Mouse (Mus musculus): ENCODE data around the gene Gjd3. TPM values are rescaled to one million over a fixed set of nuclear protein-coding genes. Genes with fewer than 3 reads are reported as not detected.

The Gjd3 gene
- total and polyA plus RNA-seq, 3 experiments, result not detected

DNA sequence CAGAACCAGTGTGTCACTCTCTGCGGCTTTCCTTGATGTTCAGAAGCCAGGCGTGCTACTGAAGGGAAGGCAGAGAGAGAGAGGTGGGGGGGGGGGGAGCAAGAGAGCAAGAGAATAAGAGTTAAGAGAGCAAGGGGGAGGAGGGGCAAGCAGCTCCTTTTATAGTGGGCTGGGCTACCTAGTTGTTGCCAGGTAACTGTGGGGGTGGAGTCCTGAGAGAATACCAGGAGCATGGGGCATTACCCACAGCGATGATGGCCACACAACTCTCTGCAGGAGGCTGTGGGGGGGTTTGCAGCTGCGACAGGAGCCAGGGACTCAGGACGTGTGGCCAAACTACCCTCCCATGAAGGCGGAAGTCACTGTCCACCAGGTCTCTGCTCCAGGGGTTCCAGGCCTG lies 43.1 kb upstream of the Gjd3 start (continued):
- no peak for TF ChIP-seq ZKSCAN1 (IDR thresholded peaks at IDR 0.05; ENCODE audit: low read depth, low read length)
- no peak for TF ChIP-seq TAL1 (IDR thresholded peaks at IDR 0.05; ENCODE audit: low read length)
- TF ChIP-seq TCF12 (IDR thresholded peaks at IDR 0.05; ENCODE audit: low read depth, low read length), result no peak
- TF ChIP-seq UBTF (IDR thresholded peaks at IDR 0.05; ENCODE audit: borderline replicate concordance, insufficient read depth, low read depth, low read length), result no peak

DNA sequence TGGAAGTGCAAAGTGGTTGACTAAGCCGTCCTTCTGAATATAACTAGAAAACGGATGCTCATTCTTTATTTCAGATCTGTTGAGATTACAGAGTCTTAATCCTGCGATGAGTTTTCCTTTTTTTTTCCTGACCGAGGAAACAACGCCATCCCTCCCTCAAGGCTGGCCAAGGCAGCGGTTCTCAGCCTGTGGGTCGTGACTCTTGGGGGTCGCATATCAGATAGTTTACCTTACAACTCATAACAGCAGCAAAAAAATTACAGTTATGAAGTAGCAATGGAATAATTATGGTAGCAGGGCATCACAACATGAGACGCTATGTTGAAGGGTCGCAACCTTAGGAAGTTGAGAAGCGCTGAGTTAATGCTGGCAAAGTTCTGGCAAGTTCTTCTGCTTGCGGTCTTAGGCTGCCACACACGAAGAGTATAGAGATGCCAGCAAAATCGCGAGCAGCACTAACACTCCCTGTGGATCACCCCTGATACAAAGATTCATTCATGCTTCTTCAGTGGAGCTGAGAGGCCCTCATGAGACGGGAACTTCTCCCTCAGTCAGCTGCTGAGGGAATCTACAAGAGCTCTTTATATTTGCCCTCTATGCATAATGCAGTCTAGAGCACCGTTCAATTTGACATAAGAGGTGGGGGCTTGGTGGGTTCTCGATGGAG lies 41.8 kb upstream of the Gjd3 start:
- Histone ChIP-seq H3K27me3 (ENCODE audit: control insufficient read depth in 1 of 2, insufficient read depth in 2 of 2, low read length in 2 of 2) (no peaks in the 10 kb centered on the region), H3K79me2 (ENCODE audit: control insufficient read depth, insufficient read depth, low read length, poor library complexity) (peaks cover 34% of the 10 kb centered on the region), H3K9ac (ENCODE audit: control insufficient read depth, low read depth, low read length, poor library complexity, severe bottlenecking) (peak overlapping the region; percentile 45), H3K4me3 (ENCODE audit: control insufficient read depth in 1 of 2, insufficient read depth in 1 of 2, low read depth in 2 of 2, low read length in 2 of 2) (0 out of 4 replicates have a peak overlapping the region, but pooled peaks of 1 of the 2 experiments have one; percentile 8), H3K4me1 (ENCODE audit: control insufficient read depth in 1 of 2, insufficient read depth in 2 of 2, low read length in 2 of 2) (peaks cover 0 to 11% of the 10 kb centered on the region in 2 experiments; a peak in 3 of 4 replicates), H3K36me3 (ENCODE audit: control insufficient read depth in 1 of 2, insufficient read depth in 2 of 2, low read length in 2 of 2) (peaks cover 31% of the 10 kb centered on the region in 2 experiments), H3K27ac (ENCODE audit: control insufficient read depth, low read depth, low read length) (peak overlapping the region; percentile 64), H3K9me3 (replicated peaks; ENCODE audit: insufficient read depth, low read length) (no peaks in the 10 kb centered on the region)
- no peak for TF ChIP-seq CTCF (IDR thresholded peaks at IDR 0.05 in 2 of 3, conservative IDR thresholded peaks at IDR 0.05 in 1 of 3; ENCODE audit: control insufficient read depth in 1 of 3, insufficient read depth in 1 of 3, low read depth in 2 of 3, low read length in 3 of 3, poor library complexity in 1 of 3, severe bottlenecking in 1 of 3)
- TF ChIP-seq POLR2A (IDR thresholded peaks at IDR 0.05; ENCODE audit: control insufficient read depth in 1 of 2, insufficient read depth in 1 of 2, low read depth in 1 of 2, low read length in 2 of 2, poor library complexity in 1 of 2), result 0 out of 4 replicates have a peak, but pooled peaks of 1 of the 2 experiments have one; percentile 12
- TF ChIP-seq POLR2AphosphoS5 (IDR thresholded peaks at IDR 0.05; ENCODE audit: borderline replicate concordance, low read depth, low read length), result no peak
- no peak for DNase-seq (ENCODE audit: low read depth, low spot score)

DNA sequence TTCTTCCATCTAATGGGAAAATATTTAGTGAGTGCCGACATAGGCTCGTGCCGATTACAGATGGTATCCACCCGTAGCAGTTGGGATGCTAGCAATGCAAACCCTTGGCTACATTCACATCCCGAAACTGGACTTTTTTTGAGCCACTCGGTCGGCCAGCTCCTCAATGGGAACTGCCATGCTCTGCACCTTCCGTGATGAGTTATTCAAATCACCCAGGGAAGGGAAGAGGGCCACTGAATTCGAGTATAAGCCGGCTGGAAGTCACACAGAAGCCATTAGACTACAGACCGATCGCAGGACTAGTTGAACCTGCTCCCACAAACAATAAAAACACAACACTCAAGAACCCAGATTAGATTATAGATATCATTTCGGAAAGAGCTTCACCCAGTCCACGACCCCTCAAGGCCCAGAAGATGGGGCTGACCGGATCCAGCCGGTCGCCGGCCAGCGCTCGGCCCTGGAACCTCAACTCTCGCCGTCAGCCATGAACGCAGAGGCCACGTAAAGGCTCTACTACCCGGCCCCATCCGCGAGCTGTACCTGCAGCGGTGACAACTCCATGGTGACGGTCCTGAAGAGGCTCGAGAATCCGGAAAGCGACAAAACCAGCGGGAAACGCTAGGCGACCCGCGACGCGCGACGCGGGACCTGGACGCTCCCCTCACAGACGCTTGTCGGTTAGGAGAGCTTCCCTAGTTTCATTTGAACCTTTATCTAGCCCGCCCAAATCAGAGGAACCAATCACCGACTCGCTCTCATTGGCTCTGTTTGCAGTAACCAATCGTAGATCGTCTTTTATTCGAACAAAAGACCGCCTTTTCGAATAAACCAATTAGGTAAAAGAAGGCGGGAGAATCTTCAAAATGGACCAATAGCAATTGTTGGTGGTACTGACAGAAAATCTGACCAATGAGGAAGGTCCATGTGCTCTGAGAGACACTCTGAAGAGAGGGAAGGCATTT lies 41.0 kb upstream of the Gjd3 start, which contains the start of gene Top2a:
Gene Top2a (minus strand): TSS at position 690 of the 968 bp plus-strand sequence.
- H3K4me1 ChIP-seq (ENCODE audit: control insufficient read depth in 1 of 2, insufficient read depth in 2 of 2, low read length in 2 of 2), result peaks cover 0 to 11% of the 10 kb centered on the region in 2 experiments; a peak in 3 of 4 replicates
- peak within 1 kb of the TSS; percentile 88 to 93 for H3K4me3 ChIP-seq (ENCODE audit: control insufficient read depth in 1 of 2, insufficient read depth in 1 of 2, low read depth in 2 of 2, low read length in 2 of 2)
- DNase-seq (ENCODE audit: low read depth, low spot score), result peak; percentile 99
- no peaks in the 10 kb centered on the region for H3K27me3 ChIP-seq (ENCODE audit: control insufficient read depth in 1 of 2, insufficient read depth in 2 of 2, low read length in 2 of 2)
- peaks cover 37% of the 10 kb centered on the region for H3K79me2 ChIP-seq (ENCODE audit: control insufficient read depth, insufficient read depth, low read length, poor library complexity)
- peaks cover 37 to 39% of the 10 kb centered on the region in 2 experiments for H3K36me3 ChIP-seq (ENCODE audit: control insufficient read depth in 1 of 2, insufficient read depth in 2 of 2, low read length in 2 of 2)
- peak within 1 kb of the TSS; percentile 88 for H3K27ac ChIP-seq (ENCODE audit: control insufficient read depth, low read depth, low read length)
- peak within 1 kb of the TSS; percentile 97 for H3K9ac ChIP-seq (ENCODE audit: control insufficient read depth, low read depth, low read length, poor library complexity, severe bottlenecking)
- no peaks in the 10 kb centered on the region for H3K9me3 ChIP-seq (replicated peaks; ENCODE audit: insufficient read depth, low read length)
- TF ChIP-seq EP300 (IDR thresholded peaks at IDR 0.05; ENCODE audit: low read depth in 1 of 2, low read length in 2 of 2) (peak in 1 of 2 experiments; percentile 29; a peak in 1 of 4 replicates), POLR2A (IDR thresholded peaks at IDR 0.05; ENCODE audit: control insufficient read depth in 1 of 2, insufficient read depth in 1 of 2, low read depth in 1 of 2, low read length in 2 of 2, poor library complexity in 1 of 2) (peak; percentile 94 to 99), NRF1 (IDR thresholded peaks at IDR 0.05; ENCODE audit: insufficient read depth, low read depth, low read length, poor library complexity, severe bottlenecking) (0 out of 2 replicates have a peak, but pooled peaks have one; percentile 16), BHLHE40 (IDR thresholded peaks at IDR 0.05; ENCODE audit: borderline replicate concordance, low read depth, low read length) (no peak), GATA1 (IDR thresholded peaks at IDR 0.05; ENCODE audit: low read depth, low read length) (peak; percentile 95), SIN3A (IDR thresholded peaks at IDR 0.05; ENCODE audit: low read length) (peak; percentile 97), ETS1 (IDR thresholded peaks at IDR 0.05; ENCODE audit: low read depth, low read length) (no peak; the same call in 1 of the 2 replicates), MAZ (IDR thresholded peaks at IDR 0.05; ENCODE audit: low read depth, low read length) (no peak), TCF12 (IDR thresholded peaks at IDR 0.05; ENCODE audit: low read depth, low read length) (peak; percentile 55), MYC (IDR thresholded peaks at IDR 0.05; ENCODE audit: low read depth, low read length) (peak; percentile 99), KAT2A (conservative IDR thresholded peaks at IDR 0.05; ENCODE audit: low read depth, low read length) (peak; percentile 85), GABPA (IDR thresholded peaks at IDR 0.05; ENCODE audit: low read depth, low read length) (peak; percentile 97; the same call in 1 of the 2 replicates), CHD2 (IDR thresholded peaks at IDR 0.05; ENCODE audit: low read length) (peak; percentile 98), CTCF (IDR thresholded peaks at IDR 0.05 in 2 of 3, conservative IDR thresholded peaks at IDR 0.05 in 1 of 3; ENCODE audit: control insufficient read depth in 1 of 3, insufficient read depth in 1 of 3, low read depth in 2 of 3, low read length in 3 of 3, poor library complexity in 1 of 3, severe bottlenecking in 1 of 3) (no peak), MEF2A (IDR thresholded peaks at IDR 0.05; ENCODE audit: extremely low read depth, insufficient replicate concordance, low read depth, low read length, poor library complexity, severe bottlenecking) (no peak), NELFE (IDR thresholded peaks at IDR 0.05; ENCODE audit: low read depth, low read length) (peak; percentile 100), POLR2AphosphoS2 (IDR thresholded peaks at IDR 0.05; ENCODE audit: low read length) (peak; percentile 97), MXI1 (IDR thresholded peaks at IDR 0.05; ENCODE audit: low read depth, low read length) (peak; percentile 81), MAX (IDR thresholded peaks at IDR 0.05; ENCODE audit: low read length) (peak; percentile 94), E2F4 (IDR thresholded peaks at IDR 0.05; ENCODE audit: borderline replicate concordance, low read depth, low read length) (peak; percentile 99)

Measured in MEL (cell line).